Mouse (Mus musculus) layer of hippocampus, adult 8-10 months (tissue): ENCODE measurements around the gene Gpr22. TPM values are rescaled to one million over a fixed set of nuclear protein-coding genes. Genes with fewer than 3 reads are reported as not detected.

ENCODE experiments used
- DNase-seq, 2 experiments: peaks; one replicate each; pipeline ENCODE4 v3.0.0; 2022; ENCODE audit warnings: low spot score in 2 of 2
- total RNA-seq, 4 experiments: library from RNA; stranded (reverse); gene quantifications; 2 replicates each; pipeline ENCODE4 v1.2.4; 2022

Gpr22 gene
- total RNA-seq, 4 experiments from 2014 or later: 70.4 to 84.7 (median 75.1) TPM

GRCm38 (mm10) chr12:31686679-31687078, 27.1 kb downstream of the Gpr22 start:
- no peak for DNase-seq

- DNase-seq: no peak
Measured at GRCm38 (mm10) chr12:31667187-31667586, 46.6 kb downstream of the Gpr22 start.

GRCm38 (mm10) chr12:31665999-31666398, 47.7 kb downstream of the Gpr22 start:
- no peak for DNase-seq

Other genes starting within 250 kb of the Gpr22 start
- 10 to 100 TPM; 22.4 to 26.9 (median 25.1) TPM for gene Cbll1, start 214.3 kb downstream of the Gpr22 start, total RNA-seq
- 10 to 100 TPM in 3 of 4 experiments, 1 to 10 TPM in 1; 9.8 to 13.1 (median 10.8) TPM for gene Slc26a4, start 154.0 kb downstream of the Gpr22 start, total RNA-seq
- gene Bcap29, start 79.3 kb downstream of the Gpr22 start, total RNA-seq: 10 to 100 TPM; 35.8 to 49.2 (median 41.2) TPM
- 10 to 100 TPM; 10.4 to 14.0 (median 11.0) TPM for gene Dus4l, start 59.1 kb downstream of the Gpr22 start, total RNA-seq
- 10 to 100 TPM; 57.4 to 68.6 (median 67.5) TPM for gene Cog5, start 59.1 kb downstream of the Gpr22 start, total RNA-seq
- gene Hbp1, start 236.6 kb upstream of the Gpr22 start, total RNA-seq: 10 to 100 TPM; 26.2 to 32.4 (median 31.0) TPM